Mouse (Mus musculus): ENCODE measurements around the gene Ephb3.
"Not testable (repeated sequence)": the region's sequence is repeated elsewhere in the genome, so short reads cannot be mapped to it uniquely, and the experiment has no call there.

Ephb3 gene

GRCm38 (mm10) chr16:21204367-21205092 lies at the start of gene Ephb3:
Gene Ephb3 (plus strand): TSS chr16:21204755.
- DNase-seq, result peak; percentile 100

- not testable (repeated sequence) for DNase-seq
Observed at GRCm38 (mm10) chr16:21156261-21156660, 48.3 kb upstream of the Ephb3 start.

- DNase-seq, result not testable (repeated sequence)
Observed at GRCm38 (mm10) chr16:21159226-21159625, 45.3 kb upstream of the Ephb3 start.

GRCm38 (mm10) chr16:21163423-21163822 lies 41.1 kb upstream of the Ephb3 start:
- DNase-seq, result not testable (repeated sequence)

- DNase-seq, result peak; percentile 33
Observed at GRCm38 (mm10) chr16:21165343-21166220, 39.0 kb upstream of the Ephb3 start.

- DNase-seq, result no peak
Observed at GRCm38 (mm10) chr16:21168730-21169129, 35.8 kb upstream of the Ephb3 start.

GRCm38 (mm10) chr16:21175236-21175635 lies 29.3 kb upstream of the Ephb3 start:
- DNase-seq, result no peak

- no peak for DNase-seq
Observed at GRCm38 (mm10) chr16:21182108-21182507, 22.4 kb upstream of the Ephb3 start.

GRCm38 (mm10) chr16:21184697-21185096 lies 19.9 kb upstream of the Ephb3 start:
- no peak for DNase-seq

GRCm38 (mm10) chr16:21187568-21187967 lies 17.0 kb upstream of the Ephb3 start:
- no peak for DNase-seq

- DNase-seq, result no peak
Observed at GRCm38 (mm10) chr16:21188345-21188744, 16.2 kb upstream of the Ephb3 start.

GRCm38 (mm10) chr16:21191569-21191968 lies 13.0 kb upstream of the Ephb3 start:
- no peak for DNase-seq

GRCm38 (mm10) chr16:21192509-21193354 lies 11.8 kb upstream of the Ephb3 start:
- DNase-seq, result peak; percentile 85

GRCm38 (mm10) chr16:21194182-21194581 lies 10.4 kb upstream of the Ephb3 start:
- DNase-seq, result no peak

GRCm38 (mm10) chr16:21195260-21195866 lies 9.2 kb upstream of the Ephb3 start:
- no peak for DNase-seq

GRCm38 (mm10) chr16:21196576-21196975 lies 8.0 kb upstream of the Ephb3 start:
- DNase-seq, result no peak

- no peak for DNase-seq
Observed at GRCm38 (mm10) chr16:21197542-21197941, 7.0 kb upstream of the Ephb3 start.

GRCm38 (mm10) chr16:21198006-21198405 lies 6.5 kb upstream of the Ephb3 start:
- DNase-seq, result no peak

GRCm38 (mm10) chr16:21198529-21198928 lies 6.0 kb upstream of the Ephb3 start:
- peak; percentile 57 for DNase-seq

- no peak for DNase-seq
Observed at GRCm38 (mm10) chr16:21199426-21199825, 5.1 kb upstream of the Ephb3 start.

- no peak for DNase-seq
Observed at GRCm38 (mm10) chr16:21202731-21203130, 1.8 kb upstream of the Ephb3 start.

GRCm38 (mm10) chr16:21205093-21205886 lies 735 bp downstream of the Ephb3 start:
- DNase-seq, result peak; percentile 61

Measured in embryo, embryonic 11 days (tissue).